Mouse (Mus musculus) CH12.LX (cell line): Measurements from ENCODE around the gene Pik3cg. TPM values are rescaled to one million over a fixed set of nuclear protein-coding genes. Genes with fewer than 3 reads are reported as not detected.

Source experiments
- DNase-seq: peaks from one replicate; pipeline ENCODE4 v3.0.0-alpha.2; 2013; ENCODE audit errors: extremely low read depth
- H3K27ac ChIP-seq: 2 replicates; pipeline ENCODE4 v1.5.1; 2012; ENCODE audit warnings: low read depth, mild to moderate bottlenecking, control low read depth, moderate library complexity; ENCODE audit not compliant: insufficient read depth
- H3K27me3 ChIP-seq: replicated peaks from 2 replicates; pipeline ENCODE3; 2012; ENCODE audit warnings: inconsistent platforms
- H3K36me3 ChIP-seq, 2 experiments: replicated peaks in 1 of 2; 2 replicates each; pipeline versions ENCODE3 to v1.6.1; 2012; ENCODE audit warnings: inconsistent platforms in 1 of 2, low read length in 1 of 2, mild to moderate bottlenecking in 1 of 2, mixed read lengths in 1 of 2, moderate library complexity in 1 of 2; ENCODE audit not compliant: control insufficient read depth in 1 of 2, insufficient read depth in 1 of 2
- H3K4me1 ChIP-seq, 2 experiments: 2 replicates each; pipeline ENCODE4 v1.6.1; 2012; ENCODE audit warnings: inconsistent platforms in 1 of 2, moderate library complexity in 1 of 2; ENCODE audit not compliant: insufficient read depth in 2 of 2, control insufficient read depth in 1 of 2
- H3K4me2 ChIP-seq: 2 replicates; pipeline ENCODE4 v1.6.1; 2012; ENCODE audit warnings: low read depth, mild to moderate bottlenecking, control low read depth; ENCODE audit not compliant: poor library complexity, insufficient read depth, severe bottlenecking
- H3K4me3 ChIP-seq, 3 experiments: fragments of 150-350 bp in 1 of 3; sonication (generic) in 1 of 3; replicated peaks in 1 of 3; 2 replicates each; pipeline versions ENCODE3 to v1.5.1; 2011 to 2012; ENCODE audit warnings: low read depth in 2 of 3, low read length in 2 of 3, mild to moderate bottlenecking in 2 of 3, moderate library complexity in 2 of 3, control low read depth in 1 of 3, improper control_type of control experiment in 1 of 3, inconsistent platforms in 1 of 3, mixed read lengths in 1 of 3; ENCODE audit not compliant: poor library complexity in 1 of 3
- H3K79me2 ChIP-seq: replicated peaks from 2 replicates; pipeline ENCODE4 v1.6.1; 2012; ENCODE audit warnings: mild to moderate bottlenecking, moderate library complexity; ENCODE audit not compliant: control insufficient read depth, poor library complexity, insufficient read depth, severe bottlenecking; ENCODE audit errors: extremely low read depth
- H3K9ac ChIP-seq: 2 replicates; pipeline ENCODE4 v1.6.1; 2012; ENCODE audit warnings: low read depth, mild to moderate bottlenecking, control low read depth, moderate library complexity; ENCODE audit not compliant: insufficient read depth
- H3K9me3 ChIP-seq: replicated peaks from 2 replicates; pipeline ENCODE3; 2012; ENCODE audit warnings: low read length, inconsistent platforms, mixed read lengths
- BHLHE40 ChIP-seq: IDR thresholded peaks from 2 replicates; pipeline ENCODE4 v1.6.1; 2011; ENCODE audit warnings: mild to moderate bottlenecking, low read depth, low read length, improper control_type of control experiment
- CHD1 ChIP-seq: IDR thresholded peaks from 2 replicates; pipeline ENCODE4 v1.6.1; 2012; ENCODE audit warnings: low read depth, low read length, improper control_type of control experiment, inconsistent platforms
- ETS1 ChIP-seq: conservative IDR thresholded peaks from 2 replicates; pipeline ENCODE4 v1.6.1; 2012; ENCODE audit warnings: low read depth, mild to moderate bottlenecking, inconsistent platforms, low read length, improper control_type of control experiment, moderate library complexity
- IRF4 ChIP-seq: IDR thresholded peaks from 2 replicates; pipeline ENCODE4 v1.6.1; 2014; ENCODE audit warnings: low read depth, mild to moderate bottlenecking, inconsistent platforms, low read length, improper control_type of control experiment
- JUND ChIP-seq: conservative IDR thresholded peaks from 2 replicates; pipeline ENCODE4 v1.6.1; 2011; ENCODE audit warnings: low read depth, low read length, improper control_type of control experiment
- KAT2A ChIP-seq: IDR thresholded peaks from 2 replicates; pipeline ENCODE4 v1.6.1; 2012; ENCODE audit warnings: low read length, improper control_type of control experiment, inconsistent platforms; ENCODE audit not compliant: insufficient replicate concordance
- MAFK ChIP-seq: IDR thresholded peaks from 2 replicates; pipeline ENCODE4 v1.6.1; 2011; ENCODE audit warnings: low read length, improper control_type of control experiment; ENCODE audit not compliant: insufficient replicate concordance
- MAX ChIP-seq: IDR thresholded peaks from 2 replicates; pipeline ENCODE4 v1.6.1; 2011; ENCODE audit warnings: low read length, improper control_type of control experiment
- MXI1 ChIP-seq: IDR thresholded peaks from 2 replicates; pipeline ENCODE4 v1.6.1; 2011; ENCODE audit warnings: mild to moderate bottlenecking, low read depth, low read length, improper control_type of control experiment
- NRF1 ChIP-seq: IDR thresholded peaks from 2 replicates; pipeline ENCODE4 v1.6.1; 2014; ENCODE audit warnings: low read depth, mild to moderate bottlenecking, inconsistent platforms, low read length, improper control_type of control experiment, moderate library complexity
- POLR2A ChIP-seq: IDR thresholded peaks from 2 replicates; pipeline ENCODE4 v1.6.1; 2011; ENCODE audit warnings: low read depth, mild to moderate bottlenecking, improper control_type of control experiment, low read length
- POLR2AphosphoS2 ChIP-seq: IDR thresholded peaks from 2 replicates; pipeline ENCODE4 v1.6.1; 2011; ENCODE audit warnings: low read depth, low read length, improper control_type of control experiment
- SIN3A ChIP-seq: IDR thresholded peaks from 2 replicates; pipeline ENCODE4 v1.6.1; 2012; ENCODE audit warnings: low read length, improper control_type of control experiment, inconsistent platforms
- USF1 ChIP-seq: IDR thresholded peaks from 2 replicates; pipeline ENCODE4 v1.6.1; 2014; ENCODE audit warnings: low read depth, mild to moderate bottlenecking, inconsistent platforms, low read length, improper control_type of control experiment
- dilution Hi-C: fragments of 300-500 bp; cut with MboI; formaldehyde crosslinking; loops from 2 replicates; pipeline ENCODE4 v1.14.3; 2020; ENCODE audit warnings: low sequenced_read_pairs; ENCODE audit not compliant: extremely low pct_unique_long_range_greater_than_20kb, extremely low pct_ligation_motif_present
- in situ Hi-C: fragments of 300-500 bp; cut with MboI; formaldehyde crosslinking; loops from 3 replicates; pipeline ENCODE4 v1.14.3; 2019; ENCODE audit warnings: low sequenced_read_pairs, low pct_ligation_motif_present, low pct_unique_long_range_greater_than_20kb, mixed read lengths
- polyA plus RNA-seq: library from polyadenylated mRNA; unstranded; fragments of >175 nt; gene quantifications from 2 replicates; pipeline ENCODE4 v1.2.1, GENCODE M21; 2012; ENCODE audit warnings: low read depth; ENCODE audit not compliant: insufficient read length
- total RNA-seq, 2 experiments: library from RNA; depleted of rRNA; stranded (reverse); fragments of 300-350 nt in 1 of 2; fragments of >200 nt in 1 of 2; gene quantifications; 2 replicates each; pipeline ENCODE4 v1.2.3; 2012 to 2014

The Pik3cg gene
- total and polyA plus RNA-seq, 3 experiments = 35.4 to 40.6 (median 35.8) TPM

GRCm38 (mm10) chr12:32199422-32199821 lies 9.0 kb downstream of the Pik3cg start:
- in situ Hi-C loops (no loop called here), dilution Hi-C loops (no loop called here)
- Histone ChIP-seq H3K27me3 (no peaks in the 10 kb centered on the region), H3K36me3 (peaks cover 24 to 41% of the 10 kb centered on the region in 2 experiments), H3K4me3 (peak overlapping the region; percentile 29 to 34 (median 33)), H3K4me2 (peak overlapping the region; percentile 79), H3K27ac (peak overlapping the region; percentile 92), H3K9ac (peak overlapping the region; percentile 65)
- TF ChIP-seq POLR2A = 0 out of 2 replicates have a peak, but pooled peaks have one; percentile 18
- TF ChIP-seq MAFK = no peak
- 0 out of 2 replicates have a peak, but pooled peaks have one; percentile 21 for TF ChIP-seq SIN3A
- TF ChIP-seq MXI1 = no peak
- TF ChIP-seq ETS1 = 0 out of 2 replicates have a peak, but pooled peaks have one; percentile 34
- TF ChIP-seq NRF1 = no peak
- no peak; the same call in 1 of the 2 replicates for TF ChIP-seq MAX
- TF ChIP-seq USF1 = no peak
- no peak for TF ChIP-seq BHLHE40
- TF ChIP-seq, all 38 proteins: peak for 3
- H3K79me2 ChIP-seq = peaks cover 37% of the 10 kb centered on the region
- no peaks in the 10 kb centered on the region for H3K9me3 ChIP-seq
- H3K4me1 ChIP-seq = peaks cover 28 to 90% of the 10 kb centered on the region in 2 experiments
- DNase-seq = no peak

GRCm38 (mm10) chr12:32198025-32198424 lies 10.4 kb downstream of the Pik3cg start:
- Histone ChIP-seq H3K9ac (peak overlapping the region; percentile 78; the same call in 1 of the 2 replicates), H3K27me3 (no peaks in the 10 kb centered on the region), H3K9me3 (no peaks in the 10 kb centered on the region), H3K4me2 (peak overlapping the region; percentile 59; the same call in 1 of the 2 replicates), H3K27ac (peak overlapping the region; percentile 77), H3K4me3 (no peak overlapping the region), H3K36me3 (peaks cover 24 to 36% of the 10 kb centered on the region in 2 experiments), H3K4me1 (peaks cover 30 to 84% of the 10 kb centered on the region in 2 experiments), H3K79me2 (peaks cover 33% of the 10 kb centered on the region)
- TF ChIP-seq SIN3A (no peak), IRF4 (no peak), MXI1 (no peak), NRF1 (no peak)
- no peak for DNase-seq
- in situ Hi-C loops = no loop called here
- dilution Hi-C loops = no loop called here

DNA sequence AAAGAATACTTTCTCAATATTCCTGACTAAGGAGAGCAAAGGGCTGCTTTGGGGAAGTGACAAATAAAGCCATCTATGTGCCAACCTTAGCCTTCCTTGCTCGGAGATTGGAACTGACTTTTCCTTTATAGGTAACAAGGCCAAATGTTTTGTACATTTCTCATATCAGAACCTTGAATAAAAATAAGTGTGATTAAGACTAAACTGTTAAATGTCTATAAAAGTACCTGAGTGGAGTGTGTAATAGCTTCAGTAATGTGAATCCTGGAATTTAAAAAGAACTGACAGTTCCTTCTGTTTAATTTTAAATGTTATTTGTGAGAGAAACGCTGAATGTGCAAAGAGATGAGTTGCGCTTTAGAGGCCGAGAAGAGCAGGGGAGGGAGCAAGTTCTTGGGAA lies 13.5 kb downstream of the Pik3cg start:
- TF ChIP-seq KAT2A = no peak
- no peak for TF ChIP-seq JUND
- TF ChIP-seq CHD1 = peak; percentile 62
- TF ChIP-seq POLR2AphosphoS2 = peak; percentile 55; the same call in 1 of the 2 replicates
- peak; percentile 52; the same call in 1 of the 2 replicates for TF ChIP-seq MAFK
- Histone ChIP-seq H3K36me3 (peaks cover 51 to 65% of the 10 kb centered on the region in 2 experiments), H3K27ac (peak overlapping the region; percentile 99), H3K4me2 (peak overlapping the region; percentile 80), H3K27me3 (no peaks in the 10 kb centered on the region), H3K9me3 (no peaks in the 10 kb centered on the region), H3K4me3 (peak overlapping the region; percentile 38 to 58 (median 40)), H3K9ac (peak overlapping the region; percentile 99), H3K4me1 (peaks cover 38 to 92% of the 10 kb centered on the region in 2 experiments), H3K79me2 (peaks cover 27% of the 10 kb centered on the region)
- DNase-seq = no peak
- dilution Hi-C loops (no loop called here), in situ Hi-C loops (no loop called here)
